Mouse (Mus musculus) C2C12 (cell line): ENCODE measurements around the gene Tmem50b. TPM values are rescaled to one million over a fixed set of nuclear protein-coding genes. Genes with fewer than 3 reads are reported as not detected.

ENCODE experiments used
- H3K27me3 ChIP-seq: one replicate; pipeline ENCODE4 v1.6.1; 2011; ENCODE audit not compliant: control insufficient read depth, insufficient read depth, insufficient read length
- H3K36me3 ChIP-seq: one replicate; pipeline ENCODE4 v1.6.1; 2011; ENCODE audit not compliant: control insufficient read depth, insufficient read depth
- H3K4me3 ChIP-seq: one replicate; pipeline ENCODE4 v1.5.1; 2011; ENCODE audit warnings: mild to moderate bottlenecking, control low read depth; ENCODE audit not compliant: poor library complexity, insufficient read depth, severe bottlenecking
- H3K79me2 ChIP-seq: one replicate; pipeline ENCODE4 v1.6.1; 2011; ENCODE audit not compliant: control insufficient read depth, insufficient read depth
- H3K79me3 ChIP-seq: one replicate; pipeline ENCODE4 v1.6.1; 2011; ENCODE audit warnings: low read depth, control low read depth
- H3ac ChIP-seq: one replicate; pipeline ENCODE3; 2011; ENCODE audit warnings: low read depth; ENCODE audit not compliant: control insufficient read depth, insufficient read length
- CEBPB ChIP-seq: IDR thresholded peaks from one replicate; pipeline ENCODE4 v1.6.1; 2011; ENCODE audit warnings: low read depth, mild to moderate bottlenecking, control low read depth, moderate library complexity
- CTCF ChIP-seq: IDR thresholded peaks from one replicate; pipeline ENCODE4 v1.5.1; 2011; ENCODE audit not compliant: control insufficient read depth, insufficient read depth, insufficient read length
- FOSL1 ChIP-seq: IDR thresholded peaks from one replicate; pipeline ENCODE4 v1.8.0; 2011; ENCODE audit warnings: mild to moderate bottlenecking, low read length; ENCODE audit not compliant: poor library complexity, insufficient read depth, severe bottlenecking
- MAX ChIP-seq: IDR thresholded peaks from one replicate; pipeline ENCODE4 v1.6.1; 2011; ENCODE audit warnings: mild to moderate bottlenecking, control low read depth
- MYOD1 ChIP-seq: IDR thresholded peaks from one replicate; pipeline ENCODE4 v1.6.1; 2011; ENCODE audit warnings: low read depth; ENCODE audit not compliant: control insufficient read depth, insufficient read length
- MYOG ChIP-seq: IDR thresholded peaks from one replicate; pipeline ENCODE4 v1.6.1; 2011; ENCODE audit not compliant: control insufficient read depth, insufficient read length; ENCODE audit errors: extremely low read depth
- USF1 ChIP-seq: IDR thresholded peaks from one replicate; pipeline ENCODE4 v1.6.1; 2011; ENCODE audit warnings: low read depth, mild to moderate bottlenecking, control low read depth, moderate library complexity
- polyA plus RNA-seq: library from polyadenylated mRNA; unstranded; fragments of >200 nt; fragmentation: generic; extraction: Trizol; gene quantifications from one replicate; pipeline ENCODE4 v1.2.1, GENCODE M21; 2012; ENCODE audit warnings: missing spikeins

The Tmem50b gene
- polyA plus RNA-seq, 1 experiment, result 15.1 TPM

GRCm38 (mm10) chr16:91557693-91558092 is 39.9 kb downstream of the Tmem50b start:
- no peaks in the 10 kb centered on the region for H3K79me3 ChIP-seq
- TF ChIP-seq FOSL1 (no peak), CTCF (no peak), CEBPB (no peak)
- H3ac ChIP-seq, result no peak overlapping the region
- peaks cover 36% of the 10 kb centered on the region for H3K36me3 ChIP-seq
- H3K79me2 ChIP-seq, result no peaks in the 10 kb centered on the region
- H3K27me3 ChIP-seq, result no peaks in the 10 kb centered on the region
- no peak overlapping the region for H3K4me3 ChIP-seq

- Histone ChIP-seq H3K36me3 (peaks cover 31% of the 10 kb centered on the region), H3K4me3 (no peak overlapping the region), H3ac (no peak overlapping the region), H3K27me3 (no peaks in the 10 kb centered on the region), H3K79me3 (no peaks in the 10 kb centered on the region), H3K79me2 (peaks cover 5% of the 10 kb centered on the region)
- TF ChIP-seq MYOG, result no peak
- TF ChIP-seq MAX, result no peak
- TF ChIP-seq FOSL1, result no peak
- no peak for TF ChIP-seq CTCF
- TF ChIP-seq MYOD1, result no peak
- TF ChIP-seq USF1, result no peak
- TF ChIP-seq CEBPB, result no peak
Measured at GRCm38 (mm10) chr16:91557214-91557613, 40.4 kb downstream of the Tmem50b start.

GRCm38 (mm10) chr16:91556659-91557058 is 40.9 kb downstream of the Tmem50b start:
- peaks cover 26% of the 10 kb centered on the region for H3K36me3 ChIP-seq
- H3K27me3 ChIP-seq, result no peaks in the 10 kb centered on the region
- no peak for TF ChIP-seq MYOD1
- TF ChIP-seq MAX, result no peak
- no peak for TF ChIP-seq MYOG
- TF ChIP-seq CTCF, result no peak
- TF ChIP-seq CEBPB, result no peak
- no peak for TF ChIP-seq FOSL1
- no peak for TF ChIP-seq USF1
- peaks cover 9% of the 10 kb centered on the region for H3K79me2 ChIP-seq
- no peak overlapping the region for H3K4me3 ChIP-seq
- no peak overlapping the region for H3ac ChIP-seq
- H3K79me3 ChIP-seq, result no peaks in the 10 kb centered on the region

GRCm38 (mm10) chr16:91555017-91555605 is 42.5 kb downstream of the Tmem50b start:
- no peak overlapping the region for H3ac ChIP-seq
- peaks cover 9% of the 10 kb centered on the region for H3K79me2 ChIP-seq
- no peak for TF ChIP-seq MYOG
- no peak for TF ChIP-seq MAX
- no peak for TF ChIP-seq USF1
- TF ChIP-seq CEBPB, result no peak
- no peak for TF ChIP-seq FOSL1
- no peak for TF ChIP-seq MYOD1
- TF ChIP-seq CTCF, result no peak
- H3K27me3 ChIP-seq, result no peaks in the 10 kb centered on the region
- H3K79me3 ChIP-seq, result no peaks in the 10 kb centered on the region
- H3K36me3 ChIP-seq, result peaks cover 26% of the 10 kb centered on the region
- H3K4me3 ChIP-seq, result no peak overlapping the region

- Histone ChIP-seq H3K79me3 (peaks cover 3% of the 10 kb centered on the region), H3K36me3 (peaks cover 15% of the 10 kb centered on the region), H3K79me2 (peaks cover 15% of the 10 kb centered on the region), H3ac (no peak overlapping the region), H3K4me3 (no peak overlapping the region), H3K27me3 (no peaks in the 10 kb centered on the region)
- no peak for TF ChIP-seq USF1
- no peak for TF ChIP-seq FOSL1
- TF ChIP-seq MYOG, result no peak
- TF ChIP-seq MYOD1, result no peak
- TF ChIP-seq CTCF, result no peak
- TF ChIP-seq CEBPB, result no peak
- TF ChIP-seq MAX, result no peak
Measured at GRCm38 (mm10) chr16:91553625-91554024, 44.0 kb downstream of the Tmem50b start.

GRCm38 (mm10) chr16:91552072-91552471 is 45.5 kb downstream of the Tmem50b start:
- no peak overlapping the region for H3ac ChIP-seq
- peaks cover 6% of the 10 kb centered on the region for H3K79me3 ChIP-seq
- H3K79me2 ChIP-seq, result peaks cover 28% of the 10 kb centered on the region
- H3K36me3 ChIP-seq, result peaks cover 11% of the 10 kb centered on the region
- TF ChIP-seq MAX (no peak), CTCF (no peak), MYOD1 (no peak), MYOG (no peak), FOSL1 (no peak), USF1 (no peak), CEBPB (no peak)
- H3K27me3 ChIP-seq, result no peaks in the 10 kb centered on the region
- H3K4me3 ChIP-seq, result no peak overlapping the region
